Mouse (Mus musculus): ENCODE results near the gene Cdcp1. TPM values are rescaled to one million over a fixed set of nuclear protein-coding genes. Genes with fewer than 3 reads are reported as not detected.

Cdcp1 gene
- under 1 TPM; 0.57 to 0.97 TPM for polyA plus RNA-seq (2017; shearing (Covaris generic))

- no peak for ATAC-seq
Observed at GRCm38 (mm10) chr9:123215621-123216440, at the start of gene Cdcp1. Gene Cdcp1, minus strand, starts transcription at chr9:123216038.

- peak; percentile 74 for ATAC-seq
Observed at GRCm38 (mm10) chr9:123260611-123261021, 44.8 kb upstream of the Cdcp1 start, which contains the start of gene Tmem158. Gene Tmem158, minus strand, starts transcription at chr9:123260764.

GRCm38 (mm10) chr9:123259896-123260610, 44.2 kb upstream of the Cdcp1 start:
- peak; percentile 41 for ATAC-seq

GRCm38 (mm10) chr9:123259461-123259895, 43.6 kb upstream of the Cdcp1 start:
- peak; percentile 42 for ATAC-seq

GRCm38 (mm10) chr9:123258796-123259195, 43.0 kb upstream of the Cdcp1 start:
- no peak for ATAC-seq

GRCm38 (mm10) chr9:123255736-123256135, 39.9 kb upstream of the Cdcp1 start:
- no peak for ATAC-seq

- ATAC-seq: no peak
Observed at GRCm38 (mm10) chr9:123247992-123248391, 32.2 kb upstream of the Cdcp1 start.

GRCm38 (mm10) chr9:123245146-123245545, 29.3 kb upstream of the Cdcp1 start:
- no peak for ATAC-seq

- no peak for ATAC-seq
Observed at GRCm38 (mm10) chr9:123243988-123244387, 28.1 kb upstream of the Cdcp1 start.

- ATAC-seq: no peak
Observed at GRCm38 (mm10) chr9:123241191-123241590, 25.4 kb upstream of the Cdcp1 start.

- ATAC-seq: no peak
Observed at GRCm38 (mm10) chr9:123240751-123241150, 24.9 kb upstream of the Cdcp1 start.

GRCm38 (mm10) chr9:123240271-123240670, 24.4 kb upstream of the Cdcp1 start:
- no peak for ATAC-seq

- ATAC-seq: peak; percentile 62
Observed at GRCm38 (mm10) chr9:123239651-123240050, 23.8 kb upstream of the Cdcp1 start.

GRCm38 (mm10) chr9:123238256-123239045, 22.6 kb upstream of the Cdcp1 start:
- no peak for ATAC-seq

- ATAC-seq: no peak
Observed at GRCm38 (mm10) chr9:123237739-123238138, 21.9 kb upstream of the Cdcp1 start.

GRCm38 (mm10) chr9:123235621-123236020, 19.8 kb upstream of the Cdcp1 start:
- peak; percentile 65 for ATAC-seq

GRCm38 (mm10) chr9:123229826-123230225, 14.0 kb upstream of the Cdcp1 start:
- peak; percentile 74 for ATAC-seq

- no peak for ATAC-seq
Observed at GRCm38 (mm10) chr9:123228671-123229070, 12.8 kb upstream of the Cdcp1 start.

GRCm38 (mm10) chr9:123227106-123227750, 11.4 kb upstream of the Cdcp1 start:
- ATAC-seq: no peak

GRCm38 (mm10) chr9:123224863-123225431, 9.1 kb upstream of the Cdcp1 start:
- ATAC-seq: no peak

GRCm38 (mm10) chr9:123219826-123220225, 4.0 kb upstream of the Cdcp1 start:
- ATAC-seq: no peak

GRCm38 (mm10) chr9:123213371-123213770, 2.5 kb downstream of the Cdcp1 start:
- no peak for ATAC-seq
